Mouse (Mus musculus) retina, postnatal 1 day (tissue): ENCODE data around the gene Prdm16.

Experiments
- DNase-seq: peaks from one replicate; pipeline ENCODE4 v3.0.0-alpha.2; 2012

Prdm16 gene

GRCm38 (mm10) chr4:154472569-154472968, 164.1 kb downstream of the Prdm16 start:
- DNase-seq: no peak

DNA sequence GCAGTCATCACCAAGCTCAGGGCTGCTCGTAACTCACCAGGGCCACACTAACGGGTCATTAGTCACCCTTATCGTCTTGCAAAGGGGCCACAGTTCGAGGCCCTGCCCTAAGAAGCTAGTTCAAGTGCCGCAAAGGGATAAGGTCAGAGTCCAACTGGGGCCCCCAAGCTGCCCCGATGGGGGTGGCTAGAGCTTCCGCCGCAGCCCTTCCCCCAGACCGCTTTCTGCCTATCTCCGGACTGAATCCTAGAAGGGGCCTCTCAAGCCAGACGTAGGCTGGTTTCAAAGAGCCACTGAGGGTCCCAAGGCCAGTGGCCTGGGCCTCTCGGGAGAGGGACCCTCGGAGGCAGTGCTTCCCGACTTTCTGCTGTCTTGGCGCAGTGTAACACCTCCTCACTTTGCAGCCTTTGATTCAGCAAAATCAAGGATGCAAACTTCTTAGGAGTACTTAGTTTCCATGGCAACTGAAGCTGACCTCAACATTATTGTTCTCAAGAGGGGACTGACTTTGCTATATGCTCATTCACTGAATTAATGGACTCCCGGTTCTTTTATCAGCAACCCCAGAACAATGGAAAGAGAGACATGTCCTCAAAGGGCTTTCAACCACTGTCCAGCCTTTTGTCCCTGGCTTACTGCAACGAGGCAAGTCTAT, 165.1 kb downstream of the Prdm16 start:
- peak; percentile 68 for DNase-seq

DNA sequence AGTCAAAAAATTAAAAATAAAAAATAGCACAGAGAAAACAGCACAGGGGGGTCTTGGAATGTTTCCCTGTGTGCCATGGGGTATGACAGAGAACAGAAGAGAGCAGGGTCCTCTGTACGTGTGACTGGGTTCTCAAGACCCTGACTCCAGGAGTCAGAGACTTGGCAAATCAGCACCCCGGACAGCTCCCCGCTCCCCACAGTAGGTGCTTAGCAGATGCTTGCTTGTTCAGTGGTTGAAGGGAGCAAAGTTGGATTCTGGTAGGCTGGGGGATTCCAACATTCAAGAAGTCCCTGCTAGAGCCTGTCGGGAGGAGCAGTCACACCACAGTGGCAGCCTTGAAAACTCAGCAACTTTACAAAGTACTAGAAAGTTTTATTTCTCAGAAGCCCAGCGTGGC, 170.4 kb downstream of the Prdm16 start:
- peak; percentile 45 for DNase-seq

GRCm38 (mm10) chr4:154465123-154465522, 171.6 kb downstream of the Prdm16 start:
- DNase-seq: no peak

- peak; percentile 91 for DNase-seq
These were observed 176.7 kb downstream of the Prdm16 start for GRCm38 (mm10) chr4:154460021-154460420.

GRCm38 (mm10) chr4:154457756-154458155, 178.9 kb downstream of the Prdm16 start:
- DNase-seq: no peak

DNA sequence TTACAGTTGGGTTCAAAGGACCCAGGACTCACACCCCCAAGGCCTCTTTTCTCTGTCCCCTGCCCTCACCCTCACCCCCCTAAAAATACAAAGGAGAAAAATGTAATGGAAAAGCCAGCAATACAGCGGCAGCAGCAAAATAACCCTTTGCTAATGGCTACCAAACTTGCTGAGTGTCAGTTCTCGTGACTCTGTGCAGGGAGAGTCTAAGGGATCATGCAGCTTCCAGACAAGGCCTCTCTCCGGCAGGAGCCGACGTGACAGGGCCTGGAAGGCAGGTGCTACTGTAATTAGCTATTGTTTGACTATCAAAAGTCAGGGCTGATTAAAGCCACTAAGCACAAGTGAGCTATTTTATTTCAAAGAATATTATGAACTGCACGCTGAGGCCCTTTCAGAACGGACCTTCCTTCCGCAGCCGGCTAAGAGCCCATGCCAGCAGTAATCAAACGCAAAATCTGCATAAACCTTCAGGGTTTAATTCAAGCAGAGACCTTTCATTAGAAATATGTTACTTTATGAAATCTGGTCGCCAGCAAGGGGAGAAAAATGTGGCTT, 180.3 kb downstream of the Prdm16 start:
- DNase-seq: no peak

DNA sequence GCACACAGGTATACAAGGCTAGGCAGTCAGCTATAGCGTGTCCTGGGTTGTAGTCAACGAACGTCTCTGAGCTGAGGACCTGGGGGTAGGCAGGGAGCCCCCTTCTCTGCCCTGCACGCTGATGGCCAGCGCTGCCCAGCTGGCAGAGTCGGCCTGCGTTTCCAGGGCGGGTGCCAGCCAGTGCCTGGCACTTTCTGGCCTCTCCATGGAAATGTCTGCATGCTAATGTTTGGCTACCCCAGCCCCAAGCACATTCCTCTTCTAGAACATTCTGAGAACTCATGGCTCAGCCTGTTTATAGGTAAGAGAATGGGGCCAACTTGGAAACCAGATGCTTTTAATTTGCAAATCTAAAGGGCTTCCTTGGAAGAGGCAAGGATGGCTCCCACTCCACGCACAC, 186.2 kb downstream of the Prdm16 start:
- no peak for DNase-seq

GRCm38 (mm10) chr4:154450036-154450435, 186.6 kb downstream of the Prdm16 start:
- no peak for DNase-seq

DNA sequence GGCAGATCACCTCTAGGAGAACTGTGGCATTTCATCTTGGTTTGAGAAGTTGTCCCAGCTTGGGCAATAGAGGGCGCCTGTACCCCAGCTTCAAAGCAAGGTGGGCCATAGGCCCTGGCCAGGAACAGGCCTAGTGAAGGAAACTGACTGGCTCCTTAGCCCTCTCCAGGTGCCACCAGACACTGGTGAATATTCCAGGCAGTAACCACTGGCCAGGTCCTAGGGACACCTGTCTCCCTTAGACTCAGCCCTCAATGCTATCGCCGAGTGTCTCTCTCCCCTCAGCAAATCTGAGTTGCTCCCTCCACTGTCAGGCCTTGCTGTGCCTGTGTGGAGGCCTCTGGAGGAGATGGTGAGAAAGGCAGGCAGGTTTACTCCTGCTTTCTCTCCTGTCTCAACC, 187.3 kb downstream of the Prdm16 start:
- DNase-seq: peak; percentile 65

- DNase-seq: no peak
These were observed 191.0 kb downstream of the Prdm16 start for GRCm38 (mm10) chr4:154445721-154446120.

DNA sequence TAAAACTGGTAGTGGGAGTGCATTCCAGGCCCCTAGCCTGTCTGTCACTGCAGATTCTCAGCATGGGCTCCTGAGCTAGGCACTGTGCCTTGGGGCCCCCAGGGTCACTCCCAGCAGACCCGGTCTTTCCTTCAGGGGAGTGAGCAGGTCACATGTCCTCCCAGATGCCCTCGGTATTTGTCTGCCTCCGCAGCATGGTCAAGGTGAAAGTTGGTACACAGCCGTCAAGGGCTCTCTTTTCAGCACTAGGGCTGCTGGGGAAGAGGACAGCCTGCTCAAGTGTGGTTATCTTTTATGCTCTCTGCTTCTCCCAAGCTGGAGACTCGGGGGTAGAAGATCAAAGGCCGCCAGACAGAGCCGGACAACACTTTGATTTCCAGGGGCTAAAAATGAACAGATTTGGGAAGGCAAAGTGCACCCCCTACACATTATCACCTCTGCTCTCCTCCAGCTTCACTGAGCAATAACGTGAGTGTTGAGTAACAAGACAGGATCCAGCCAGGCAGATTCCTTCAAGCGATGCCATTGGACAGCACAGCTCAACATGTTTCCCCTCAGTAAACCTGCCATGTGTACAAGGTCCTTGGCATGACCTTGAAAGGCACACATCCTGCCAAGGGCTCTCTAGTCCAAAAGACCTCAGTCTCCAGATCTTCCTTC, 193.9 kb downstream of the Prdm16 start:
- DNase-seq: no peak

DNA sequence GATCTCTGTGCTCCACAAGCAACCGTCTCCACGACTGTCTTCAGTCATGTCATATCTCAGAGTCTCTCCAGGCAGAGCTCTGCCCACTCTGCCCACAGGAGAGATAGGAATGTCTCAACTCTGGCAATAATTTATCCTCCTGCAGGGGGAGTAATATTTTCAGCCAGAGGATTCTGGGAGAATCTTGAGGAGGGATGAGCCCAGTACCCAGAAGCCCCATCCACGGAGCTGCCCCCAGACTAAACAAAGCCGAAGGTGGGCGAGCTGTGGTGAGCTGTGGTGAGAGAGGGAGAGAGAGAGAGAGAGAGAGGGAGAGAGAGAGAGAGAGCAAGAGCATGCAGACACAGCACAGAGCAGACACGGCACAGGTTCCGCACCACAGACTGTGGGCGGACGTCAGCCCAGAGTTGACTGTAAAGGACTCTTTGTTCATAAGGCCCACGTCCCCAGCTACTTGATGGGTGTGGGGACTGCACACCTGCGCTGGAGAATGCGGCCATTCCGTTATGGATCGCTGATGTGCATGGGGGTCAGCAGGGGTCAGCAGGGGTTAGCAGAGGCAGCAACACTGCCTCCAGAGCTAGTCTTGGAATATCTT, 197.1 kb downstream of the Prdm16 start:
- peak; percentile 33 for DNase-seq

GRCm38 (mm10) chr4:154438610-154439009, 198.1 kb downstream of the Prdm16 start:
- no peak for DNase-seq

GRCm38 (mm10) chr4:154429770-154430169, 206.9 kb downstream of the Prdm16 start:
- no peak for DNase-seq

DNA sequence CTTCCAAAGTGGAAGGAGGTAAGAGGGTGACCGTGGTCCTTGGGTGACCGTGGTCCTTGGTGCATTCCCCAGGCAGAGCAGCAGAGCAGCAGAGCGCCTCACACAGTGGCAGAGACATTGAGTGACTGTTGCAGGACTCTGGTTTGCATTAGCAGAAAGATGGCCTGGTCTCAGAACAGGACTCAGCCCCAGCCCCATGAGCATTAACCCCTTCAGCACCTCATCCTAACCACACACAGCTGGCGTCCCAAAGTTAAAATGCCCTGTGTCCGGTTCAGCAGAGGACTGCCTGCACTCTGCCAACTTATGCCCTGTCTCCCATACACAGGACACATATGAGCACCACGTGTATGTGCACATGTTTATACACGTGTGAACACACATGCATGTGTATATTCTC, 209.8 kb downstream of the Prdm16 start:
- no peak for DNase-seq

- no peak for DNase-seq
These were observed 211.4 kb downstream of the Prdm16 start for GRCm38 (mm10) chr4:154425284-154425683.

GRCm38 (mm10) chr4:154424681-154425080, 212.0 kb downstream of the Prdm16 start:
- no peak for DNase-seq

DNA sequence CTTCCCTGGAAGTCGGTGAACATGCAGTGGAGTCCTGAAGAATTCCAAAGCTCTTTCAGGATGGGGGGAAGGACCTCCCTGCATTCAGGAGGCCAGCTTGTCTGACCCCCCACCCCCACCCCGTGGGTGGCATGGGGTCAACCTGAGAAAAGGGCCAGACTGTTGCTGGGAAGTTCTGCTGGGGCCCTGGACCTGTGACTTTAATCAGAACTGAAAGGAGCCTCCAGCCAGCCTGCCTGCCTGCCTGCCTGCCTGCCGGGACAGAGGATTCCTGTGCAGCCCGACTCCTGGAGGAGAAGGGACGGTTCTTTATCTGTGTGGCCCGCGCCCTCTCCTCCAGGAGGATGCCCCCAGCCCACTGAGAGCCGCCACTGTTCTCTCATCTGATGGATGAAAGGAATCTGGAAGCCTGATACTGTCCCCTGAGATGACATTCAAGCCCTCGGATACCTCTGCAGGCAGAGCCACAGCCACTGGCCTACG, 214.2 kb downstream of the Prdm16 start:
- peak; percentile 56 for DNase-seq

- DNase-seq: no peak
These were observed 215.9 kb downstream of the Prdm16 start for GRCm38 (mm10) chr4:154420749-154421148.

DNA sequence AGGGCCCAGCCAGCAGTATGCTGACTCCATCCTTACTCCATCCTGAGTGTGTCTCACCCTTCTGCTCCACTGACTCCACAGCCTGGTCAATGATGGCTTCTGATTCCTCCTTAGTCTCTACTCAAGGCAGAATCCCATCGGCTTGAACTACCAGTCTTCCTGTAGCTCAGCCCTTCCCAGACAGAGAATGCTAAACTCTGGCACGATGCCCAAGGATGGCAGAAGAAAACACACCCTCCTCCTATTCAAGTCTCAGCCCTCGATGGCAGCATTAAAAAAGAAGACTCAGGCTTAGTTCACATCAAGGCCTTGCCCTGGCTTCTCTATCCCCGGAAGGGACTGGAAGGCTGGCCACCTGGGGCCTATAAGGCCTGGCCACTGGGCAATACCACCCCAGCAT, 216.9 kb downstream of the Prdm16 start:
- DNase-seq: no peak

- peak; percentile 48 for DNase-seq
These were observed 217.7 kb downstream of the Prdm16 start for GRCm38 (mm10) chr4:154418993-154419392.

GRCm38 (mm10) chr4:154418327-154418744, 218.3 kb downstream of the Prdm16 start:
- DNase-seq: no peak

GRCm38 (mm10) chr4:154416728-154417127, 219.9 kb downstream of the Prdm16 start:
- no peak for DNase-seq
